Comparison of ENCODE assay signal across 19 mouse cellular contexts in genomic region chr1:179688415-179688814, GRCm38 (mm10). TPM values are rescaled to one million over a fixed set of nuclear protein-coding genes. Genes with fewer than 3 reads are reported as not detected.
"Had no signal": no experiment of that assay in that cellular context is flagged by ENCODE, and none has a peak within 500 bp of the region (broad histone marks: within the 10 kb centered on the region; RNA-seq: fewer than 3 reads in every experiment).

No protein-coding gene starts in this region.

- H3K27ac ChIP-seq: limb, embryonic 12.5 days; limb, embryonic 15.5 days; liver, embryonic 14.5 days; macrophage; midbrain, embryonic 12.5 days; midbrain, embryonic 15.5 days; neural tube, embryonic 13.5 days had no signal

- ATAC-seq: liver, postnatal 0 days; lung, postnatal 0 days; midbrain, embryonic 15.5 days had no signal

- H3K27me3 ChIP-seq: limb, embryonic 12.5 days; limb, embryonic 15.5 days; midbrain, embryonic 12.5 days; midbrain, embryonic 15.5 days; neural tube, embryonic 13.5 days had no signal

- H3K9me3 ChIP-seq: limb, embryonic 12.5 days; limb, embryonic 15.5 days; midbrain, embryonic 12.5 days; midbrain, embryonic 15.5 days; neural tube, embryonic 13.5 days had no signal

- H3K4me3 ChIP-seq: limb, embryonic 12.5 days; limb, embryonic 15.5 days; midbrain, embryonic 12.5 days; midbrain, embryonic 15.5 days; neural tube, embryonic 13.5 days had no signal

- H3K4me1 ChIP-seq: limb, embryonic 12.5 days; limb, embryonic 15.5 days; midbrain, embryonic 12.5 days; midbrain, embryonic 15.5 days; neural tube, embryonic 13.5 days had no signal

- H3K4me2 ChIP-seq: limb, embryonic 12.5 days; limb, embryonic 15.5 days; liver, embryonic 11.5 days; lung, embryonic 14.5 days; midbrain, embryonic 12.5 days; midbrain, embryonic 15.5 days; neural tube, embryonic 13.5 days had no signal

- H3K9ac ChIP-seq: limb, embryonic 12.5 days; limb, embryonic 15.5 days; liver, embryonic 14.5 days; liver, postnatal 0 days; lung, embryonic 14.5 days; midbrain, embryonic 12.5 days; midbrain, embryonic 15.5 days; neural tube, embryonic 13.5 days had no signal

- DNase-seq: kidney, postnatal 14 days; kidney, postnatal 4 days; liver, postnatal 0 days; lung, embryonic 14.5 days; thymus, adult 18-20 months; thymus, postnatal 36 days had no signal

RNA-seq across cellular contexts. Expression of gene Kif28, which starts 56.7 kb away (rescaled TPM):
- total RNA-seq: megakaryocyte, adult 5-6 weeks; neutrophil, adult 5-6 weeks had no signal
- polyA plus RNA-seq: limb, embryonic 12.5 days; liver, embryonic 11.5 days; liver, postnatal 0 days; lung, embryonic 14.5 days; lung, postnatal 0 days; macrophage; midbrain, embryonic 12.5 days; midbrain, embryonic 15.5 days; neural tube, embryonic 13.5 days; small intestine, adult 2 months; spleen, adult 2 months had no signal
